Mouse (Mus musculus): Measurements from ENCODE around the gene Wnt5a.

- no peak for TF ChIP-seq POLR2A (IDR thresholded peaks at IDR 0.05; ENCODE audit: control insufficient read depth, low read depth, low read length)
- no peak for TF ChIP-seq CTCF (IDR thresholded peaks at IDR 0.05; ENCODE audit: control insufficient read depth, insufficient read depth, insufficient replicate concordance, low read depth, low read length)
These were observed 18.1 kb downstream of the Wnt5a start for GRCm38 (mm10) chr14:28522611-28523010.

Measured in testis, adult 2 months (tissue).